Mouse (Mus musculus) layer of hippocampus, postnatal 14 days (tissue): ENCODE data around the gene Nudc. TPM values are rescaled to one million over a fixed set of nuclear protein-coding genes. Genes with fewer than 3 reads are reported as not detected.

ENCODE experiments used
- DNase-seq, 2 experiments: peaks; one replicate each; pipeline ENCODE4 v3.0.0; 2021 to 2022; ENCODE audit warnings: low spot score in 2 of 2, mixed read lengths in 1 of 2
- microRNA-seq, 2 experiments: library from miRNA; unstranded; fragments of <30 nt; microRNA quantifications; one replicate each; pipeline ENCODE4 v1.2.0; 2021
- total RNA-seq, 2 experiments: library from RNA; stranded (reverse); gene quantifications; 2 replicates each; pipeline ENCODE4 v1.2.3; 2021

Nudc gene
- total RNA-seq, 2 experiments from 2014 or later, result 101 to 113 TPM

GRCm38 (mm10) chr4:133494432-133494831, 51.4 kb downstream of the Nudc start:
- peak; percentile 79 to 82 for DNase-seq

- DNase-seq, result no peak
Observed at GRCm38 (mm10) chr4:133493895-133494294, 51.9 kb downstream of the Nudc start.

- no peak for DNase-seq
Observed at GRCm38 (mm10) chr4:133491800-133492199, 54.0 kb downstream of the Nudc start.

- no peak for DNase-seq
Observed at GRCm38 (mm10) chr4:133489489-133490245, 56.1 kb downstream of the Nudc start.

- no peak for DNase-seq
Observed at GRCm38 (mm10) chr4:133488619-133489392, 57.0 kb downstream of the Nudc start.

GRCm38 (mm10) chr4:133486673-133487357, 59.0 kb downstream of the Nudc start:
- DNase-seq, result no peak

GRCm38 (mm10) chr4:133485691-133486425, 59.9 kb downstream of the Nudc start:
- no peak for DNase-seq

GRCm38 (mm10) chr4:133484266-133485025, 61.4 kb downstream of the Nudc start:
- DNase-seq, result no peak

Small RNA genes lying within 50 kb of the gene (microRNA-seq; reads per million reads assigned to microRNA genes)
- gene Gm23158, result 0 reads per million in 2 experiments

Other genes with a start within 250 kb of the Nudc start
- gene Wdtc1, start 192.5 kb downstream of the Nudc start, total RNA-seq, result 10 to 100 TPM; 67.8 to 68.9 TPM
- gene Slc9a1, start 176.3 kb downstream of the Nudc start, total RNA-seq, result 10 to 100 TPM; 60.0 to 62.8 TPM
- gene Tent5b, start 65.9 kb downstream of the Nudc start, total RNA-seq, result under 1 TPM in 1 of 2 experiments, not detected in 1; 0.17 TPM
- gene Trnp1, start 47.4 kb downstream of the Nudc start, total RNA-seq, result 100 to 1,000 TPM; 188 to 190 TPM
- gene Kdf1, start 27.0 kb downstream of the Nudc start, total RNA-seq, result not detected
- not detected for gene Nr0b2, start 7.4 kb upstream of the Nudc start, total RNA-seq
- gene Gpatch3, start 28.7 kb upstream of the Nudc start, total RNA-seq, result 1 to 10 TPM; 8.0 TPM
- 10 to 100 TPM; 11.1 to 11.4 TPM for gene Gpn2, start 38.4 kb upstream of the Nudc start, total RNA-seq
- 1 to 10 TPM; 1.2 to 1.5 TPM for gene Sfn, start 56.2 kb upstream of the Nudc start, total RNA-seq
- gene Zdhhc18, start 104.2 kb upstream of the Nudc start, total RNA-seq, result 10 to 100 TPM; 30.0 to 36.7 TPM
- 1 to 10 TPM; 6.8 to 9.1 TPM for gene Pigv, start 126.7 kb upstream of the Nudc start, total RNA-seq
- gene Arid1a, start 210.8 kb upstream of the Nudc start, total RNA-seq, result 10 to 100 TPM; 75.3 to 76.5 TPM